Mouse (Mus musculus): ENCODE data around the gene Slc2a12. TPM values are rescaled to one million over a fixed set of nuclear protein-coding genes. Genes with fewer than 3 reads are reported as not detected.
A peak's percentile ranks its signal among the peaks of the same experiment; 100 is the strongest.

The Slc2a12 gene
- total and polyA plus RNA-seq, 3 experiments = 0.01 to 0.35 TPM; not detected in 1

GRCm38 (mm10) chr10:22613301-22613700 is 31.5 kb upstream of the Slc2a12 start:
- Histone ChIP-seq H3K9me3 (replicated peaks; ENCODE audit: insufficient read depth, low read length) (no peaks in the 10 kb centered on the region), H3K4me1 (ENCODE audit: control insufficient read depth in 1 of 2, insufficient read depth in 2 of 2, low read length in 2 of 2) (no peaks in the 10 kb centered on the region), H3K79me2 (ENCODE audit: control insufficient read depth, insufficient read depth, low read length, poor library complexity) (no peaks in the 10 kb centered on the region), H3K27ac (ENCODE audit: control insufficient read depth, low read depth, low read length) (no peak overlapping the region), H3K9ac (ENCODE audit: control insufficient read depth, low read depth, low read length, poor library complexity, severe bottlenecking) (no peak overlapping the region), H3K36me3 (ENCODE audit: control insufficient read depth in 1 of 2, insufficient read depth in 2 of 2, low read length in 2 of 2) (no peaks in the 10 kb centered on the region), H3K27me3 (ENCODE audit: control insufficient read depth in 1 of 2, insufficient read depth in 2 of 2, low read length in 2 of 2) (peaks cover 0 to 2% of the 10 kb centered on the region in 2 experiments; a peak in 1 of 4 replicates), H3K4me3 (ENCODE audit: control insufficient read depth in 1 of 2, insufficient read depth in 1 of 2, low read depth in 2 of 2, low read length in 2 of 2) (no peak overlapping the region)
- peak; percentile 7 for DNase-seq (ENCODE audit: low read depth, low spot score)
- TF ChIP-seq ZNF384 (IDR thresholded peaks at IDR 0.05; ENCODE audit: low read depth, low read length) (no peak), MXI1 (IDR thresholded peaks at IDR 0.05; ENCODE audit: low read depth, low read length) (no peak), EP300 (IDR thresholded peaks at IDR 0.05; ENCODE audit: low read depth in 1 of 2, low read length in 2 of 2) (no peak), MYB (IDR thresholded peaks at IDR 0.05; ENCODE audit: low read depth, low read length) (no peak), ETS1 (IDR thresholded peaks at IDR 0.05; ENCODE audit: low read depth, low read length) (no peak), SIN3A (IDR thresholded peaks at IDR 0.05; ENCODE audit: low read length) (no peak), CTCF (IDR thresholded peaks at IDR 0.05 in 2 of 3, conservative IDR thresholded peaks at IDR 0.05 in 1 of 3; ENCODE audit: control insufficient read depth in 1 of 3, insufficient read depth in 1 of 3, low read depth in 2 of 3, low read length in 3 of 3, poor library complexity in 1 of 3, severe bottlenecking in 1 of 3) (no peak), USF1 (IDR thresholded peaks at IDR 0.05; ENCODE audit: low read depth, low read length) (no peak), UBTF (IDR thresholded peaks at IDR 0.05; ENCODE audit: borderline replicate concordance, insufficient read depth, low read depth, low read length) (no peak), BHLHE40 (IDR thresholded peaks at IDR 0.05; ENCODE audit: borderline replicate concordance, low read depth, low read length) (no peak), MAZ (IDR thresholded peaks at IDR 0.05; ENCODE audit: low read depth, low read length) (no peak), ZKSCAN1 (IDR thresholded peaks at IDR 0.05; ENCODE audit: low read depth, low read length) (no peak)

- DNase-seq (ENCODE audit: low read depth, low spot score) = no peak
- Histone ChIP-seq H3K4me3 (ENCODE audit: control insufficient read depth in 1 of 2, insufficient read depth in 1 of 2, low read depth in 2 of 2, low read length in 2 of 2) (no peak overlapping the region), H3K36me3 (ENCODE audit: control insufficient read depth in 1 of 2, insufficient read depth in 2 of 2, low read length in 2 of 2) (no peaks in the 10 kb centered on the region), H3K9ac (ENCODE audit: control insufficient read depth, low read depth, low read length, poor library complexity, severe bottlenecking) (no peak overlapping the region), H3K79me2 (ENCODE audit: control insufficient read depth, insufficient read depth, low read length, poor library complexity) (no peaks in the 10 kb centered on the region), H3K9me3 (replicated peaks; ENCODE audit: insufficient read depth, low read length) (no peaks in the 10 kb centered on the region), H3K27me3 (ENCODE audit: control insufficient read depth in 1 of 2, insufficient read depth in 2 of 2, low read length in 2 of 2) (peaks cover 0 to 2% of the 10 kb centered on the region in 2 experiments; a peak in 1 of 4 replicates), H3K4me1 (ENCODE audit: control insufficient read depth in 1 of 2, insufficient read depth in 2 of 2, low read length in 2 of 2) (no peaks in the 10 kb centered on the region), H3K27ac (ENCODE audit: control insufficient read depth, low read depth, low read length) (no peak overlapping the region)
- TF ChIP-seq MAZ (IDR thresholded peaks at IDR 0.05; ENCODE audit: low read depth, low read length) = no peak
- no peak for TF ChIP-seq ZMIZ1 (IDR thresholded peaks at IDR 0.05; ENCODE audit: low read depth, low read length)
Observed at GRCm38 (mm10) chr10:22614554-22614953, 30.3 kb upstream of the Slc2a12 start.

GRCm38 (mm10) chr10:22615309-22615708 is 29.5 kb upstream of the Slc2a12 start:
- TF ChIP-seq ZC3H11A (IDR thresholded peaks at IDR 0.05; ENCODE audit: low read depth, low read length) (no peak), MYB (IDR thresholded peaks at IDR 0.05; ENCODE audit: low read depth, low read length) (no peak), USF2 (IDR thresholded peaks at IDR 0.05; ENCODE audit: borderline replicate concordance in 1 of 2, insufficient read depth in 1 of 2, low read depth in 1 of 2, low read length in 2 of 2) (no peak), UBTF (IDR thresholded peaks at IDR 0.05; ENCODE audit: borderline replicate concordance, insufficient read depth, low read depth, low read length) (no peak), TCF12 (IDR thresholded peaks at IDR 0.05; ENCODE audit: low read depth, low read length) (no peak), USF1 (IDR thresholded peaks at IDR 0.05; ENCODE audit: low read depth, low read length) (no peak), POLR2A (IDR thresholded peaks at IDR 0.05; ENCODE audit: control insufficient read depth in 1 of 2, insufficient read depth in 1 of 2, low read depth in 1 of 2, low read length in 2 of 2, poor library complexity in 1 of 2) (no peak), TAL1 (IDR thresholded peaks at IDR 0.05; ENCODE audit: low read length) (no peak), ETS1 (IDR thresholded peaks at IDR 0.05; ENCODE audit: low read depth, low read length) (no peak), MAFK (IDR thresholded peaks at IDR 0.05; ENCODE audit: borderline replicate concordance, low read depth, low read length) (no peak), ELF1 (IDR thresholded peaks at IDR 0.05; ENCODE audit: low read depth, low read length) (no peak), POLR2AphosphoS2 (IDR thresholded peaks at IDR 0.05; ENCODE audit: low read length) (no peak), MAX (IDR thresholded peaks at IDR 0.05; ENCODE audit: low read length) (no peak), GATA1 (IDR thresholded peaks at IDR 0.05; ENCODE audit: low read depth, low read length) (no peak)
- H3K27me3 ChIP-seq (ENCODE audit: control insufficient read depth in 1 of 2, insufficient read depth in 2 of 2, low read length in 2 of 2) = peaks cover 0 to 2% of the 10 kb centered on the region in 2 experiments; a peak in 1 of 4 replicates
- H3K9me3 ChIP-seq (replicated peaks; ENCODE audit: insufficient read depth, low read length) = no peaks in the 10 kb centered on the region
- H3K36me3 ChIP-seq (ENCODE audit: control insufficient read depth in 1 of 2, insufficient read depth in 2 of 2, low read length in 2 of 2) = no peaks in the 10 kb centered on the region
- H3K9ac ChIP-seq (ENCODE audit: control insufficient read depth, low read depth, low read length, poor library complexity, severe bottlenecking) = no peak overlapping the region
- DNase-seq (ENCODE audit: low read depth, low spot score) = no peak
- no peak overlapping the region for H3K4me3 ChIP-seq (ENCODE audit: control insufficient read depth in 1 of 2, insufficient read depth in 1 of 2, low read depth in 2 of 2, low read length in 2 of 2)
- no peaks in the 10 kb centered on the region for H3K79me2 ChIP-seq (ENCODE audit: control insufficient read depth, insufficient read depth, low read length, poor library complexity)
- H3K27ac ChIP-seq (ENCODE audit: control insufficient read depth, low read depth, low read length) = no peak overlapping the region
- no peaks in the 10 kb centered on the region for H3K4me1 ChIP-seq (ENCODE audit: control insufficient read depth in 1 of 2, insufficient read depth in 2 of 2, low read length in 2 of 2)

All from MEL (cell line).